Mouse (Mus musculus) midbrain, embryonic 15.5 days (tissue): ENCODE results near the gene Oosp1. TPM values are rescaled to one million over a fixed set of nuclear protein-coding genes. Genes with fewer than 3 reads are reported as not detected.

Experiments
- ATAC-seq: fragments of 200-750 bp; cut with Nextera tagmentation; replicated peaks from 2 replicates; pipeline ENCODE4 v1.8.0; 2017; ENCODE audit warnings: moderate TSS enrichment
- H3K27ac ChIP-seq: fragments of 300-500 bp; sonication (generic); 2 replicates; pipeline ENCODE4 v1.5.1; 2015; ENCODE audit warnings: mild to moderate bottlenecking, inconsistent platforms
- H3K27me3 ChIP-seq: fragments of 300-500 bp; sonication (generic); replicated peaks from 2 replicates; pipeline ENCODE4 v1.6.1; 2015; ENCODE audit warnings: inconsistent platforms
- H3K36me3 ChIP-seq: fragments of 300-500 bp; sonication (generic); replicated peaks from 2 replicates; pipeline ENCODE4 v1.6.1; 2015; ENCODE audit warnings: inconsistent platforms
- H3K4me1 ChIP-seq: fragments of 300-500 bp; sonication (generic); 2 replicates; pipeline ENCODE4 v1.6.1; 2015; ENCODE audit warnings: inconsistent platforms
- H3K4me2 ChIP-seq: fragments of 300-500 bp; sonication (generic); 2 replicates; pipeline ENCODE4 v1.6.1; 2015; ENCODE audit warnings: inconsistent platforms, mild to moderate bottlenecking, moderate library complexity
- H3K4me3 ChIP-seq: fragments of 300-500 bp; sonication (generic); 2 replicates; pipeline ENCODE4 v1.5.1; 2015; ENCODE audit warnings: mild to moderate bottlenecking, inconsistent platforms
- H3K9ac ChIP-seq: fragments of 300-500 bp; sonication (generic); 2 replicates; pipeline ENCODE4 v1.6.1; 2015; ENCODE audit warnings: mild to moderate bottlenecking, inconsistent platforms
- H3K9me3 ChIP-seq: fragments of 300-500 bp; sonication (generic); 2 replicates; pipeline ENCODE4 v1.6.1; 2016; ENCODE audit warnings: inconsistent platforms
- WGBS: fragments of 180-500 bp; shearing (Covaris S2); methylation state at CpG from one replicate; pipeline ENCODE4 v1.1.7; 2015; ENCODE audit warnings: mixed read lengths; 5-methylcytosine and 5-hydroxymethylcytosine counted together
- polyA plus RNA-seq: library from polyadenylated mRNA; unstranded; fragments of >200 nt; fragmentation: Nextera tagmentation; extraction: Ambion mirVana; gene quantifications from 2 replicates; pipeline ENCODE4 v1.2.1, GENCODE M21; 2015

The Oosp1 gene
- polyA plus RNA-seq, 1 experiment from 2014 or later = not detected

GRCm38 (mm10) chr19:11659142-11659541 lies 31.8 kb downstream of the Oosp1 start:
- Histone ChIP-seq H3K27me3 (no peaks in the 10 kb centered on the region), H3K9ac (no peak overlapping the region), H3K4me1 (no peaks in the 10 kb centered on the region), H3K9me3 (no peaks in the 10 kb centered on the region), H3K4me2 (no peak overlapping the region), H3K4me3 (no peak overlapping the region), H3K27ac (no peak overlapping the region), H3K36me3 (no peaks in the 10 kb centered on the region)
- 74% methylated on average over 2 of the region's 2 CpGs for WGBS
- no peak for ATAC-seq

- no peak overlapping the region for H3K27ac ChIP-seq
- H3K9me3 ChIP-seq = no peaks in the 10 kb centered on the region
- no peaks in the 10 kb centered on the region for H3K27me3 ChIP-seq
- H3K4me3 ChIP-seq = no peak overlapping the region
- no peaks in the 10 kb centered on the region for H3K4me1 ChIP-seq
- H3K9ac ChIP-seq = no peak overlapping the region
- H3K36me3 ChIP-seq = no peaks in the 10 kb centered on the region
- no peak overlapping the region for H3K4me2 ChIP-seq
- 75% methylated on average over 4 of the region's 4 CpGs for WGBS
- peak; percentile 72; the same call in 1 of the 2 replicates for ATAC-seq
Observed at GRCm38 (mm10) chr19:11649564-11649963, 41.4 kb downstream of the Oosp1 start.

GRCm38 (mm10) chr19:11646166-11646565 lies 44.8 kb downstream of the Oosp1 start:
- H3K27ac ChIP-seq = no peak overlapping the region
- 83% methylated on average over 3 of the region's 3 CpGs for WGBS
- H3K9ac ChIP-seq = no peak overlapping the region
- no peaks in the 10 kb centered on the region for H3K36me3 ChIP-seq
- H3K4me1 ChIP-seq = no peaks in the 10 kb centered on the region
- no peak overlapping the region for H3K4me2 ChIP-seq
- H3K9me3 ChIP-seq = no peaks in the 10 kb centered on the region
- no peak overlapping the region for H3K4me3 ChIP-seq
- no peaks in the 10 kb centered on the region for H3K27me3 ChIP-seq
- no peak for ATAC-seq

DNA sequence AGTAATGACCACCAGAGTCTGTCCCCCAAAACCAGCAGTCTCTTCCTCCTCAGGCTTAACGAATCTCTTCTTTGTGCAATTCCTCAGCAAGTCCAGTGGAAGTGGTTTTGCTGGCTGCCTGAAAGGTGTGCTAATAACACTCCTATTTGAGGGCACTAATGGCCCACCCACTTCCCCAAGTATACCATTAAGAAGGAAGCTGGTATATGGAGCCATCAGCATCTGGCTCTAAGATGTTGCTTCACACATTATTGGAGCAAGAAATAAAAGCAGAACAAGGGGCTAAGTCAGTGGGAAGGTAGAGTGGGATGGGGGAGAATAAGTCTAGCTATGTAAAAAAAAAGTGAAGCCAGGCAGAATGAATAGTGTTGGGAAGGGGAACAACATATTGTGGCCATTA lies 50.2 kb downstream of the Oosp1 start, which contains the start of gene Ms4a3:
Ms4a3 (minus strand) TSS at position 120 of the 400 bp plus-strand sequence.
- H3K4me1 ChIP-seq = no peaks in the 10 kb centered on the region
- no peak for ATAC-seq

DNA sequence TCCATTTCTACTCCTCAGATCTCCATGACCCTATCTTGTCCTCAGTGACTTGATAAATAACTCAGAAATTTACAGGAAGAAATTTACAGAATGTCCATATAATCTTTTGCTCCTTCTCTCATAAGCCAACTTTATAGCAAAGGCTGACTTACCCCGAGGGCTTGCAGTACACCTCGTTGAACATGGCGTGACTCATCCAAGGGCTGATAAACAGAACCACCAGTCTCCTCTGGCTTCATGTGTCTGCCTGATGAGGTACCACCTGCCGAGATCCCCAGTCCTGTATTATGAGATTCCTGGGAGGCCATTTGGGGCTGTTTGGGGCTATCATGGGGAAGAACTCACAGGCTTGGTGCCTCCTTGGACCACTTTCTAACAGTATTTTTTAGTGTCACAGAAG lies 51.9 kb downstream of the Oosp1 start:
- Histone ChIP-seq H3K4me2 (no peak overlapping the region), H3K27ac (no peak overlapping the region), H3K9ac (no peak overlapping the region), H3K4me3 (no peak overlapping the region), H3K36me3 (no peaks in the 10 kb centered on the region), H3K4me1 (no peaks in the 10 kb centered on the region), H3K9me3 (no peaks in the 10 kb centered on the region), H3K27me3 (no peaks in the 10 kb centered on the region)
- ATAC-seq = no peak
- 80% methylated on average over 4 of the region's 4 CpGs for WGBS

More for the DNA sequence above, 50.2 kb downstream of the Oosp1 start, which contains the start of gene Ms4a3:
- H3K36me3 ChIP-seq = no peaks in the 10 kb centered on the region
- no peak within 1 kb of the TSS for H3K27ac ChIP-seq
- no peak within 1 kb of the TSS for H3K9ac ChIP-seq
- no peak within 1 kb of the TSS for H3K4me2 ChIP-seq
- no peaks in the 10 kb centered on the region for H3K9me3 ChIP-seq
- H3K27me3 ChIP-seq = no peaks in the 10 kb centered on the region
- 84% methylated on average over 1 of the region's 1 CpGs for WGBS
- no peak within 1 kb of the TSS for H3K4me3 ChIP-seq

GRCm38 (mm10) chr19:11635572-11635971 lies 55.4 kb downstream of the Oosp1 start:
- no peaks in the 10 kb centered on the region for H3K27me3 ChIP-seq
- no peaks in the 10 kb centered on the region for H3K4me1 ChIP-seq
- no peak overlapping the region for H3K4me3 ChIP-seq
- no peak overlapping the region for H3K4me2 ChIP-seq
- no peaks in the 10 kb centered on the region for H3K36me3 ChIP-seq
- WGBS = 82% methylated on average over 5 of the region's 5 CpGs
- no peak overlapping the region for H3K9ac ChIP-seq
- no peak overlapping the region for H3K27ac ChIP-seq
- H3K9me3 ChIP-seq = no peaks in the 10 kb centered on the region
- ATAC-seq = no peak

DNA sequence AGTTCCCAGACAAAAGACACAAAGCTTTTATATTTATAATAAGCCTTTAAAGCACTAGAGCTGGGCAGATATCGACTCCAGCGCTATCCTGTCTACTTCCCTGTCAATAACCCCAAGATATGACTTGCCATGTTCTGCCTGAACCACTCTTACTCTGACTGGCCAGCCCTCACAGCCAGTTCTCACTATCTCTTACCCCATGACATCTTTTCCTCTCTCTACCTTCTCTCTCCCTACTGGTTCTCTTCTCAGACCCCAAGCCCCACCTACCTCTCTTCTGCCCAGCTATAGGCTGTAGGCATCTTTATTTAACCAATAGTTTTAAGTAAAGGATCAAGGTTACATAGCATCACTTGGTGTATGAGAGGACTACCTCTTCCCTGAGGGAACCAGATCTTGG lies 56.6 kb downstream of the Oosp1 start:
- H3K4me3 ChIP-seq = no peak overlapping the region
- H3K9ac ChIP-seq = no peak overlapping the region
- no peaks in the 10 kb centered on the region for H3K36me3 ChIP-seq
- no peak overlapping the region for H3K4me2 ChIP-seq
- H3K4me1 ChIP-seq = no peaks in the 10 kb centered on the region
- 82% methylated on average over 2 of the region's 2 CpGs for WGBS
- ATAC-seq = no peak
- no peaks in the 10 kb centered on the region for H3K9me3 ChIP-seq
- H3K27me3 ChIP-seq = no peaks in the 10 kb centered on the region
- no peak overlapping the region for H3K27ac ChIP-seq

DNA sequence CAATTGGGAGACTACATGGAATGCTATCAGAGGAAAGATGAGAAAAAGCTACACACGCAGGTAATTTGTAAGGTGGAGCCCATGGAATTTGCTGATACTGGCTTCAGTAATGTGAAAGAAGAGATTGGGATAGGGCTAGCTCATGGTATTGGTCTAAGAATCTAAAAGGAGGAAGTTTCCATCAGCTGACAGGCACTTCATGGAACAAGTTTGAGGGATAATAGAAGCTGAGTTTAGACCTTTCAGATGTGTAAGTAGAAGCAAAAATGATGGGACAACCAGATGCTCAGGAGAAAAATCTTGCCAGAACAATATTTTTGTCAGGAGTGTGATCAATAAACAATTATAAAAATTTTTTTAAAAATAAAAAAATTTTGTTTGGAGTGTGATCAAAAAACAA lies 57.2 kb downstream of the Oosp1 start:
- no peaks in the 10 kb centered on the region for H3K36me3 ChIP-seq
- no peaks in the 10 kb centered on the region for H3K27me3 ChIP-seq
- H3K4me1 ChIP-seq = no peaks in the 10 kb centered on the region
- H3K4me3 ChIP-seq = no peak overlapping the region
- no peak overlapping the region for H3K9ac ChIP-seq
- no peaks in the 10 kb centered on the region for H3K9me3 ChIP-seq
- no peak for ATAC-seq
- no peak overlapping the region for H3K4me2 ChIP-seq
- 82% methylated on average over 1 of the region's 1 CpGs for WGBS
- no peak overlapping the region for H3K27ac ChIP-seq

DNA sequence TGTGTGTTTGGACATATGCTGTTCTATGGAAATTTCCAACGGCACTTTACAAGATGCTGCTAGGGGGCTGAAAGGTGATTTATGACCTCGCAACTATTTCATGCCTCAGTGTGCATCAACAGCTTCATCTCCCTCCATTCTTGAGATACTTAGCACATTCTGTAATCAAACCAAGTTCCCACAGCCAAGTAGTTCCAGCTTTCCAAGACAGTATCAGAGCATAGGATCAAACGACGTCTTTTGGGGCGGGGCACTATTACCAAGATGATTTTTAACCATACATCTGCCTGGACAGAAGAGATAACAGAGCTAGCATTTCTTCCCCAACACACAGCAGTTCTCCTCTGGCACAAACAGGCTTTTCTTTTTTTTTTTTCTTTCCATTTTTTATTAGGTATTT lies 65.7 kb downstream of the Oosp1 start:
- H3K9ac ChIP-seq = no peak overlapping the region
- no peaks in the 10 kb centered on the region for H3K9me3 ChIP-seq
- no peaks in the 10 kb centered on the region for H3K4me1 ChIP-seq
- no peak for ATAC-seq
- no peak overlapping the region for H3K4me2 ChIP-seq
- no peak overlapping the region for H3K27ac ChIP-seq
- WGBS = 88% methylated on average over 5 of the region's 5 CpGs
- no peaks in the 10 kb centered on the region for H3K27me3 ChIP-seq
- no peak overlapping the region for H3K4me3 ChIP-seq
- H3K36me3 ChIP-seq = no peaks in the 10 kb centered on the region

GRCm38 (mm10) chr19:11624800-11625199 lies 66.2 kb downstream of the Oosp1 start:
- no peak for ATAC-seq
- Histone ChIP-seq H3K4me2 (no peak overlapping the region), H3K9me3 (no peaks in the 10 kb centered on the region), H3K27ac (no peak overlapping the region), H3K4me3 (no peak overlapping the region), H3K27me3 (no peaks in the 10 kb centered on the region), H3K9ac (no peak overlapping the region), H3K36me3 (no peaks in the 10 kb centered on the region), H3K4me1 (no peaks in the 10 kb centered on the region)

DNA sequence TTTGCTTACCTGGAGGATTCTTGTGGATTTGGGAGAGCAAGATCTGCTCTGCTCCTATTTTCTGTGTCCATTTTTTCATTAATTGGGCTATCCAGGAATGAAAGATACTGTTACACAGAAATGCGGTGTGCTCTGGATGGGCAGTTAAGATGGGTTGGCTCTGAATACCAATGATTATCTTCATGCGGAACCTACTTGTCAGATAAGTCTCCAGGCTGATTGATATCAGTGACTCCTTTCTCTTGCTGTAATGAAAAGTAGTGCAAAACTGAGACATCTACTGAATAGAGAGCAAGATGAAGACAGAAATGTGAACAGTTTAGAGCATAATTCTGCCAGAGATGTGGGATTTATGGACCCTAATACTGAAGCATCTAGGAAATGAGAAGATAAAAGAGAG lies 67.4 kb downstream of the Oosp1 start, which contains the start of gene Ms4a2:
Ms4a2 (minus strand) TSS at position 169 of the 400 bp plus-strand sequence.
- Histone ChIP-seq H3K9ac (no peak within 1 kb of the TSS), H3K4me2 (no peak within 1 kb of the TSS), H3K4me3 (no peak within 1 kb of the TSS), H3K4me1 (no peaks in the 10 kb centered on the region), H3K27me3 (no peaks in the 10 kb centered on the region), H3K27ac (no peak within 1 kb of the TSS), H3K36me3 (no peaks in the 10 kb centered on the region), H3K9me3 (no peaks in the 10 kb centered on the region)
- no peak for ATAC-seq
- 86% methylated on average over 2 of the region's 2 CpGs for WGBS

DNA sequence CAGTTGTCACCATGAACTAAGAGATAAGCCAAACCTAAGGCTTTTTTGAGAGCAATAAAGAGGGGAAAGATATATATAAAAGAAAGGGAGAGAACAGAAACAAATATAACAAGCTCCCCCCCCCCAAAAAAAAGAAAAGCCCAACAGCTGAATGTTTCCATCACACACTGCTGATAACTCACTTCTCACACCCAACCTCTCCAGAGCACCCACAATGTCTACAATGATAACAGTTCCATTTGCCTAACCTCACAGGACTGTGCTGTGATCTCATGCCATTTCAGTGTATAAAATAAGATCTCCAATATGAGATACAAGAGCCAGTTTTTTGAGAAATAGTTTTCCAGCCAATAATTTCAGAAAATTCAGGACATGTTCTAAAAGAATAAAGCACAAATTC lies 73.0 kb downstream of the Oosp1 start:
- Histone ChIP-seq H3K9ac (no peak overlapping the region), H3K27ac (no peak overlapping the region), H3K27me3 (no peaks in the 10 kb centered on the region), H3K4me2 (no peak overlapping the region), H3K4me1 (no peaks in the 10 kb centered on the region), H3K4me3 (no peak overlapping the region), H3K9me3 (no peaks in the 10 kb centered on the region), H3K36me3 (no peaks in the 10 kb centered on the region)
- no peak for ATAC-seq
